Mouse (Mus musculus) left cerebral cortex, adult 11 months (tissue): ENCODE data around the gene Gpatch4.

Experiments
- DNase-seq: peaks from one replicate; pipeline ENCODE4 v3.0.0; 2022; ENCODE audit warnings: low spot score

The Gpatch4 gene

DNA sequence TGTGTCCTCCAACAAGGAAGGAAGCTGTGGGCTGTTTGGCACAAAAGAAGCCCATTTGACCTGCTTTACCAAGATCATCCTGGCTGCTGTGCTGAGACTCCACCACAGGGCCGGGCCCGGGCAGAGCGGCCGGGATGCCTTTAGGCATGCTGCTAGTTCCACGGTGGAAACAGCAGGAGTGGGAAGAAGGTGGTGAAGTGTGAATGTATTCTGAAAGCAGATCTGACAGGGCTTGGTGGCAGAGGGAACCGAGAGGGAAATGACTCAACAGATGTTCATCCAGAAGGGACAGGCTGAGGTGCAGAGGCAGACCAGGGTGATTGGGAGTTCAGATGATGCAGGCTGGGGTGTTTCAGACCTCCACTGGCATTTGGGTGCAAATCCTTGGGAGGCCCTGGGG, 54.8 kb downstream of the Gpatch4 start:
- no peak for DNase-seq

DNA sequence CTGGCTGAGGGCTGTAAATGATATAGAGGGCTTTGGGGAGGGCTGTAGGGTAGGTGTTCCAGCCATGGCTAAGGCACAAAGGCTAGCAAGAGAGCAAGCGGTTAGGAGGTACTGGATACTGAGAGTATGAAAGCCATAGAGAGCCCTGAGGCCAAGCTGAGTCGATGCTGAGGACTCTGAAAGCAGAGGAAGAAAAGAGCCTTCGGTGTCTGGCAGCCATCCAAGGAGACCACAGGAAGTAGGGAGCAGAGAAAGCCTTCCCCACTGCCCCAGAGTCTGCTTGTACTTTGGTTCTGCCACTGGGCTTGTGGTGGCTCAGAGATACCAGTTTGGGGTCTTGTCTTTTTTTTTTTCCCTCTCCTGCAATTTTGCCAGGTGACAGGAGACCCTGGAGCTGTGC, 57.3 kb downstream of the Gpatch4 start:
- DNase-seq, result no peak

DNA sequence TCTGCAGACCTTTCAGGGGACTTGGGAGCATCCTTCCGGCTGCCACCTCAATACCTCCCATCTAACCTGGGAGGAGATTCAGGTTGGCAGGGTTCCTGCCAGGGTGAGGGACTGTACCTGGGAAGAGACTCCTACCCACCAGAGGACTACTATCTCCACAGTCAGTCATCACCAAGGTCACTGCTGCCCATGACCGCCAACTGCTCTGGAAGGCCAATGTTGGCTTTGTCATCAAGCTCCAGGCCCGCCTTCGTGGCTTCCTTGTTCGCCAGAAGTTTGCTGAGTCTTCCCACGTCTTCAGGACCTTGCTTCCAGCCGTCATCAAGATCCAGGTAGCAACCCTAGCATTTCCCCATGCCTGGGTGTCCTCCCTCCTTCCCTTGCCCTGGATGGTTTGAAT, 58.8 kb downstream of the Gpatch4 start:
- DNase-seq, result no peak

DNA sequence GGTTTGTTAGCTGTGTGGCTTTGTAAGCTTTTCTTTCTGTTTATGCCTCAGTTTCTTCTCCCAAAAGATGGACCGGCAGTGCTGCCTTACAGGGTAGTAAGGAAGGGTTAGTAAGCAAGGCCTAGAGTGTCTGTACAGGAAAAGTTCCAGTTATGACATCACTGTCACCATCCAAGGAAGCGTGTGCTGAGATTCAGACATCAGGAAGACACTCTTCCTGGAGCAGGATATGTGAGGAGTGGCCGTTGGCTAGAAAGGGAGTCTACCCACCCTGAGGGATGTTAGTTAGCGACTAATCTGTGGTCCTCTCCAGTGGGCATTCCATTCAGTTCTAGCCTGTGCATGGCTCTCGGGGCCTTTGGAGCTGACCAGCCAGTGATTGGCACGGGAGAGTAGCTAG, 59.3 kb downstream of the Gpatch4 start:
- DNase-seq, result no peak

DNA sequence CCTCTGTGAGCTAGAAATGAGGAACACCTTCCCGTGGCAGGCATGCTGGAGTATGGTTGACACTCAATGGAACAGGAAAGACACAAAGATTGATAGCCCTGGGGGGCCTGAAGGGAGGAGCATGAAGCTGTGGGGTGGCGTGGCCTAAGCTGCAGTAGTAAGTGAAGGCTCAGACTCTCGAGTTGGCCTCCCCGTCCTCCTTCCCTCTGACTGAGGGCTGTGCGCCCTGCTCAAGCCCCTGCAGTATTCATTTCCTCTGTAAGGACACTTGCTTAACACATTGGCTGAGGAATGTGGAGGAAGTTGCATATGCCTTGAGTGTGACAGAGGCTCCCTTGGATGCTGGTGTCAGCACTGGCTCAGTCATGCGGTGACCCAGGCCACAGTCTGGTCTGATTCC, 59.7 kb downstream of the Gpatch4 start:
- no peak for DNase-seq
